Mouse (Mus musculus) embryo, embryonic 11.5 days (tissue): ENCODE data around the gene Ddi1.
"Not testable (repeated sequence)": the region's sequence is repeated elsewhere in the genome, so short reads cannot be mapped to it uniquely, and the experiment has no call there.

Source experiments
- DNase-seq: peaks from one replicate; pipeline ENCODE4 v3.0.0-alpha.2; 2012; ENCODE audit warnings: low read depth, low spot score

Gene Ddi1

DNA sequence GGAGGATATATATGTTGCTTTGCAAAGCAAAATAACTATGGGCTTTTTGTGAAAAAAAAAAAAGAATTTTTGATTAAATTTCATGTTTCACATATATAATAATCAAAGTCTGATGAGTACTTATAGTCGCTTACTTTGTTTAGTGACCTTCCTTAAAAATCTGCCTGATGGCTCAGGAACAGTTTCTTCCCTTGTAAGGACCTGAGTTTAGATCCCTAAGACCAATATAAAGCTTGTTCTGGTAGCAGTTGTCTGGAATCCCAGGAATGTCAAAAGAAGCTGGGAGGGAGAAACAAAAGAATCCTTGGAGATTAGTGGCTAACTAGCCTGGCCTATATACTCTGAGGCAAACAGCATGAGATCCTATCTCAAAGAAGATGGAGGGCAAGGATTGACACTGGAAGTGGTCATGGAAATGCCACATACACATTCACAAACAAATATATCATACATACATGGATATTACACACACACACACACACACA lies at the start of gene Ddi1:
Gene Ddi1 (minus strand): TSS at position 51 of the 485 bp plus-strand sequence.
- no peak for DNase-seq

DNA sequence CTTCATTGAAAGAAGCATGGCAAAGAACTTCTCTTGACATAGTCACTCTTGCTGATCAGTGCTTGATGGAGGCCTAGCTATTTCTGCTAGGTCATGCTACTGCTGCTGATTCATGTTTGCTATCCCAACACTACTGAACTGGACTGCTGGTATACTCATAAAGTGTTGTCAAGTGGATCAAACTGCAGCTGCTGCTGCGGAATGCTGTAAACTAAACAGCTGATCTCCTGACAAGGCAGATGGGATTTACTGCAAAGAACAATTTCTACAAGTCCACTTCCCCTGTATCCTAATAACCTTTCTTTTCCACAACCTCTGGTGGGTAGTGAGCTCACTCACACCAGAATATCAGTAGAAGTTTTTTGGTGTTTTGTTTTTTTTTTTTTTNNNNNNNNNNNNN lies 47.5 kb upstream of the Ddi1 start:
- DNase-seq = no peak

DNA sequence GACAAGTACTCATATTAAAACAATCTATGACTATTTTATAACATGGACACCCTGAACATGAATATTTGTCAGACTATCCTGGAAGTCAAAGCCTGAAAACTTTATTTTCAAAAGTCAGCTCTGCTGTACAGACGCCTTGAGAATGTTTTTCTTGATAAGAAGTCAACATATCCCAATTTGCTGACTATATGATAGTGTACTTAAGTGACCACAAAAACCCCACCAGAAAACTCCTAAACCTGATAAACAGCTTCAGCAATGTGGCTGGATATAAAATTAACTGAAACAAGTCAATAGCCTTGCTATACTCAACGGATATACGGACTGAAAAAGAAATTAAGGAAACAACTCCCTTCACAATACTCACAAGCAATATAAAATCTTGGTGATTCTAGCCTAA lies 36.2 kb upstream of the Ddi1 start:
- DNase-seq = no peak

DNA sequence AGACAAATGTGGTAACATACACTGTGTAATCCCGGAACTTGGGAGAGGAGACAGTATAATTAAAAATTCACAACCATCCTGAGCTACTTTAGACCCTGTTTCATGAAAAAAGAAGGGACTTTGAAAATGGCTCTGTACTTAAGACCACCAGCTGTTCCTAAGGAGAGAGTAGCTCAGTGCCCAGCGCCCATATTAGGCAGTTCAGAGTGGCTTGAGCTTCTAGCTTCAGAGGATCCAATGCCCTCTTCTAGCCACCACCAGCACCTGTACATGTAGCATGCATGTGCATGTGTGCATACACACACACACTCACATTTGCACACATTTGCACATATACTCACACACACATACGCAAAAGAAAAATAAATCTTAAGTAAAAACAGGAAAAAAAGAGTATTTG lies 34.9 kb upstream of the Ddi1 start:
- DNase-seq = no peak

DNA sequence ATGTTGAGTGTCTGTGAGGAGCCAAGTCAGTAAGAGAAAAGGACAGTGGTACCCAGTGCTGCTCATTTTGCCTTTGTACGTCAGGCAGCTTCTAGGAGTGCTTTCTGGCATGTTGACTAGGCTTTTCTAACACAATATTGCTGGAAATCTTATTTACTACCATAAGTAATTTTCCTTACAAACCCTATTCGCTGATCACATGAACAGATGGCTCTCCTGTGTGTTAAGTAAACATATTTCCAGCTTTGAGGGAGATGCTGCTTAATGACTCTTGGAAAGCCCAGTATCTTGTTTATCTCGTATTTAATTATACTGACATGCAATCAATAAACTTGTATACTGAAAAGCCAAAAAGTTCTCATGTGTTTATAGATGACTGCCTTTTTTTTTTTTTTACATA lies 32.4 kb upstream of the Ddi1 start:
- no peak for DNase-seq

DNA sequence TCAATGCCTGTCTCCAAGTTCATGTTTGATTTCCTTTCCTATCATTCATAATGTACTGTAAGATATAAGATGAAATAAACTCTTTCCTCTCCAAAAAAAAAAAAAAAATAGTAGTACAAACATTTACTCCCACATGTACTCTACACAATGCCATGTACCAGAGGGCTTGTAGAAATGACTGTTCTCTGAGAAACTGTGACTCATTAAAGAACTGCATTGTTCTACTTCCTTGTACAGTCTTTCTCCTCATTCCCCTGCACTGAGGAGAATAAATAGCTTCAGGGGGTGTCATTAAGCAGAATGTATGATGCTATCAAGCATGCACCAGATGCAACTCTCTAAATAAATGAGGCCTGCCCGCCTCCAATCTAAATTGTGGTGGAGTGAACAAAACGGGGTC lies 28.9 kb upstream of the Ddi1 start:
- DNase-seq = no peak

DNA sequence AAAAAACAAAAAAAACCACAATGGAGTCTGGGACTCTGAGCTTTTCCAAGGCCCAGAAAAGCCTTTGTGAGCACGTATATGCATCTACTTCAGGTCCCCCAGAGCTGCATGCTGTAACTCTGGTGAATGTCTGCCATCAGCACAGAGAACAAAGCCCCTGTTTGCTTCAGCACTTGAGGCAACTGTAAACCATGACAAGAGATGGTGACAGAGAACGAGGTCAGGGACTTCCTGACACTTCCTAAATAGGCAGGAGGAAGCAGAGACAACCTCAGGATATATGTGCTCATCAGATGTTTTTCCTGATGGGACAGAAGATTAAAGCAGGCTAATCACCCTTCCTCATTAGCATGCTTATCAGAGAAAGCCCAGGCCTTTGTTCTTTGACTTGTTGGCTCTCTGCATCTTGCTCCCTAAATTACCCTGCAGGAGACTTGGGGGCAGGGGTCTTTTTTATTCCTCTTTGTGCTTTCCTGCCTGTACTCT lies 19.6 kb upstream of the Ddi1 start:
- DNase-seq = no peak

DNA sequence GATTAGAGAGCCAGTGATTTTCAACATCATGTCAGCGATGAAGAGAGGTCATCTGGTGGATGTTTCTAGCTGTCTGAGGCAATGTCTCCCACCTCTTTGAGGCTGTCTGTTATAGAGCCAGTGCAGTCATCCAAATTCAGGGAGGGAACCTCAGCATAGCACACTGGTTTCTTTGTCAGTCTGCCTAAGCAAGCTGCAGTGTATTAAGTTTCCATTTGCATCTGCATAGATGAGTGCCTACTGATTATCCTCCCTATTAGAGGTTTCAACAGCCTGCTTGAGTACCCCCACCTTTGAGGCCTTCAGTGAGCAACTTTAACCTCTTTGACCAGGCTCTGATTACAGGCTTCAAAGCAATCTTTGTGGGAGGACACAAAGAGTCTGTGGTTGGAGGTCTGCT lies 17.1 kb upstream of the Ddi1 start:
- no peak for DNase-seq

DNA sequence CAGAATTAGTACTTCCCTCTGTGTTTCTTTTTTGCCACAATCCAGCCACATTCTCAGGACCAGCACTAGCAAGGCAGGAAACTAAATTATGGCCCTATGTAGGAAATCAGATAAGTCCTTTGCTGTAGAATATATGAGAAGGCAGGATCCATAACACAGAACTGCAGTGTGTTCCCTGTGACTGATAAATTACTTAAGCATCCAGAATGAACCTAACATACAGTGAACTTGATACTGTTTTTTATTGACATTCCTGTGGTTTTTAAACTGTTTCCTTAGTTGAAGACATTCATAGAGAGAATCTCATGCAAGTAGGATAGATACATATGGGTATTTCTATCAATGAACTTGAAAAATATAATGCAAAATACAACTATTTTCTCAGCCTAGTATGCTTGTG lies 7.9 kb upstream of the Ddi1 start:
- no peak for DNase-seq

DNA sequence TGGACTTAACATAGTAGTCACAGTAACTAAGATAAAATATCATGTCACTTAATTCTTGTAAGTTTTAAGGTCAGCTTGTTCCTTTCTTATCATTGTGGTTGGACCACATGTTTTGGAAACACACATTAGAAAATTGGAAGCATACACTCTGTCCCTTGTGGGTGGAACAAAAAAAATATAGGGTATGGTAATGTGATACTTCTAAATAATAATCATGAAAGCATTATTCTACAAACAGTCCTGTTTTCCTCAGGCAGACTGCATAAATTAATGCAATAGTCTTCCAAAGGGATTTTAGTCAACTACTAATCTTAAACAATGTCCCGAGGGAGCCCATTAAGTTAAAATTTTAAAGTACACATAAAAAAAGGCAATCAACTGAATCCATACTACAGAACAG lies 6.7 kb upstream of the Ddi1 start:
- no peak for DNase-seq

DNA sequence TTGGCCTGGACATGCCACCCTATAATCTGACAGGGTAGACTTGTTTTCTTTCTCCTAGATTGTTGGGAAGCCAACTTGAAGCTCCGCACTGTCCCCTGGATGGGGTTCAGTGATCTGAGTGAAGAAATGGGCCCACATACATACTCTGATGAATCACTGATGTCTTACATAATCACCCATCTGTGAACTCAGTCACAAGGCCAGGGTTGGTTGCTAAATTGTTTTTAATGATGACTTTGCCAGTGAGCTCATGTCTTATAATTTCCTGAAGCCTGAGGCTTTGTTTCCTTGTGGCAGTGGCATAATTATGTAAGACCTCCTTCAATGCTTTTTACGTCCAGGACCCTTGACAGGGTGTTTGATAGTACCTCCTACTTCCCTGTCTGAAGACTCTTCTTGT lies 4.8 kb downstream of the Ddi1 start:
- no peak for DNase-seq

DNA sequence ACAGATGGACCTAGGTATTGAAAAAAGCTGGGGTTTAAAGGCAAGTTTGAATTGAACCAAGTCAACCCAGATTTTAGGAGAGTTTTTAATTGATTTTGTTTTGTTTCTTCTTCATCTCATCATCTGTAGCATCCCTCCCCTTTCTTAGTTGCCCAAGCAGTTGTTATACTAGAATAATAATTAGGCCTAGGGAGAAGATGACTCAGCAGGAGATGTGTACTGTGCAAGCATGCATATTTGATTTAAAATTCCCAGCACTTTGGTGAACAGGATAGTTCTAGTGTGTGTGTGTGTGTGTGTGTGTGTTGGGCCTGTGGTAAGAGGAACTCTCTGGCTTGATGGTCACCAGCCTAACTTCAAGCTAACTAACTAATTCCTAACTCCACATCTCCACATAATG lies 12.6 kb downstream of the Ddi1 start:
- no peak for DNase-seq

DNA sequence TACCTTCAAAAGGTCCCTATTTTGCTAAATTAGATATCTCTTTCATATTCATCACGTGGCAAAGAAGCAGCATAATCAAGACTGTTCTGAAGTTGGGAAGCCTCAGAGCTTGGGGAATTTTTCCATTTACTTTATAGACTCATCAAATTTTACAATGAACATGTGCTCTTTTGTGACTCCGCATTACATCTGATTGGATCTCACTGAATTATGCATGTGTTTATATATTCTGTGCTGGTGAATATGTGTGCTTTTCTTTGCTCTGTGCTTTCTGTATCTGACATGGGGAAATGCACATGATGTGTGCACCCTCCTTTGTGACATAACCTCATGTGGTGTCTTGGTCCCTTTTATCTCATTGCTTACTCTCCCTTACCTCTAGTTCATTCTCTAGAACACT lies 17.7 kb downstream of the Ddi1 start:
- no peak for DNase-seq

DNA sequence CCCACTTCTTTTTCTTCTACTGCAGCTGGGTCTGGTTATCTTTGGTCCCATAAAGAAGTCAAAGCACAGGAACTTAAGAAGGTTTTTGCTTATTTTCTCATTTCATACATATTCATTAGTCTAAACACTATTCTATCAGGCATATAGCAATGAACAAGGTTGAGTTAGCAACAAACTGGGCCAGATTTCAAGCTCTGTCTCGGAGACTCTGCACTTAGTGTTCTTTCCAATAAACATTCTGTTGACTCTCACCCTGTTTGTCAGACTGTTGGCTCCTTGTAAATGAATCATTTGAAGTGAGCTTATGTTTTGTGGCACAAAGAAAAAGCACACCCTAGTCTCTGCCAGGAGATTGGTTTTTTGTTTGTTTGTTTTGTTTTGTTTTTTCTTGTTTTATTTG lies 19.3 kb downstream of the Ddi1 start:
- DNase-seq = no peak

DNA sequence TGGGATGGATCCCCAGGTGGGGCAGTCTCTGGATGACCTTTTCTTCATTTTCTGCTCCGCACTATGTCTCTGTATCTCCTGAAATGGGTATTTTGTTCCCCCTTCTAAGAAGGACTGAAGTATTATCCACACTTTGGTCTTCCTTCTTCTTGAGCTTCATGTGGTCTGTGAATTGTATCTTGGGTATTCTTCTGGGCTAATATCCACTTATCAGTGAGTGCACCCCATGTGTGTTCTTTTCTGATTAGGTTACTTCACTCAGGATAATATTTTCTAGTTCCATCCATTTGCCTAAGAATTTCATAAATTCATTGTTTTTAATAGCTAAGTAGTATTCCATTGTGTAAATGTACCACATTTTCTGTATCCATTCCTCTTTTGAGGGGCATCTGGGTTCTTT lies 33.7 kb downstream of the Ddi1 start:
- not testable (repeated sequence) for DNase-seq

DNA sequence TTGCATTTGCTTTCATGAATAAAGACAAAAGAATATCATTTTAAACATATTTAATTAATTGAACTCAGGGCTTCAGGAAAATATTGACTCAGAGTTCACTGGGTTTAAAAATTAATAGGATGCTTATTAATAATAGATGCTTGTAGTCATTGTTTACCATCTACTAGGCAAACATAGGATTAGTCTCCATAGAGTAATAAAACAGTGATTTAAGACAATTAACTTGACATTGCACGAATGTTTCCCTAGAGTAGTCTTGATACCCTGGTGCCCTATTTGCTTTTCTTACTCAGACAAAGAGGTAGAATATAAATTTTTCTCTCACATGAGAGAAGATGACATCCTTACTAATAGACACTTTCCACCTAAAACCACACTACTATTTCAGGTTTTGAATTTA lies 52.1 kb downstream of the Ddi1 start:
- DNase-seq = no peak

DNA sequence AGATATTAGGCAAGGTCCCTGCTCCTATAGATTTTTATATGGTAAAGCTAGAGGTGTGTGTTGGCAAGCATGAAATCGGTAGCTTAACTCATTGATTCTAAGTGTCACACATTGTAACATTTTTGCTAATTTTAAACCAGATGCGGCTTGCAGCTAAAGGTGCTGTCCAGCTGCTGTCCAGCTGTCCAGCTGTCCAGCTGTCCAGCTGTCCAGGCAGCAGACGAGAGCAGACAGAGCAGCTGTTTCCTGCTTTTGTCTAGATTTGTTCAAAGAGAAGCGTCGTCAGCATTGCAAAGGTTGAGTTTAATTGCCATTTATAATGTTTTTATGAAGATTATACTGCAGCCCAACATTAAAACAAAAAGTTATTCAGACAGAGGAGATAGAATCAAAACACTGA lies 56.8 kb downstream of the Ddi1 start:
- no peak for DNase-seq
